Mouse (Mus musculus) myocyte (in vitro differentiated cells): ENCODE measurements at regions not wholly inside any gene's neighbourhood (a gene's known extent, or its start where the extent isn't known, plus 50 kb on each side); places are given as distances from the start of the nearest gene placed in this dataset.

Experiments
- H3K27me3 ChIP-seq: one replicate; pipeline ENCODE4 v1.6.1; 2011; ENCODE audit not compliant: control insufficient read depth, insufficient read depth, insufficient read length
- H3K36me3 ChIP-seq: one replicate; pipeline ENCODE4 v1.6.1; 2011; ENCODE audit not compliant: control insufficient read depth, insufficient read depth
- H3K4me2 ChIP-seq: one replicate; pipeline ENCODE4 v1.6.1; 2011; ENCODE audit warnings: low read depth, control low read depth
- H3K4me3 ChIP-seq: one replicate; pipeline ENCODE4 v1.5.1; 2011; ENCODE audit warnings: mild to moderate bottlenecking, control low read depth, moderate library complexity
- H3K79me2 ChIP-seq: one replicate; pipeline ENCODE4 v1.6.1; 2011; ENCODE audit not compliant: control insufficient read depth, insufficient read depth
- H3ac ChIP-seq: one replicate; pipeline ENCODE4 v1.6.1; 2011; ENCODE audit not compliant: control insufficient read depth, insufficient read length
- CEBPB ChIP-seq: IDR thresholded peaks from 2 replicates; pipeline ENCODE4 v1.6.1; 2011; ENCODE audit warnings: mild to moderate bottlenecking, moderate library complexity; ENCODE audit not compliant: poor library complexity, insufficient read depth, severe bottlenecking
- E2F4 ChIP-seq: IDR thresholded peaks from one replicate; pipeline ENCODE4 v1.6.1; 2011; ENCODE audit warnings: mild to moderate bottlenecking, control low read depth, moderate library complexity; ENCODE audit not compliant: insufficient read depth
- MAX ChIP-seq: IDR thresholded peaks from one replicate; pipeline ENCODE4 v1.6.1; 2011; ENCODE audit warnings: low read depth, mild to moderate bottlenecking, control low read depth
- MYOD1 ChIP-seq, 3 experiments: IDR thresholded peaks; one replicate each; pipeline ENCODE4 v1.6.1; 2011; ENCODE audit warnings: control low read depth in 2 of 3, low read depth in 2 of 3, mild to moderate bottlenecking in 2 of 3, moderate library complexity in 1 of 3; ENCODE audit not compliant: insufficient read length in 2 of 3, control insufficient read depth in 1 of 3
- MYOG ChIP-seq, 3 experiments: IDR thresholded peaks; one replicate each; pipeline ENCODE4 v1.6.1; 2011; ENCODE audit warnings: control low read depth in 2 of 3, low read depth in 2 of 3, mild to moderate bottlenecking in 2 of 3; ENCODE audit not compliant: insufficient read length in 2 of 3, control insufficient read depth in 1 of 3, insufficient read depth in 1 of 3
- POLR2A ChIP-seq: IDR thresholded peaks from one replicate; pipeline ENCODE4 v1.6.1; 2011; ENCODE audit warnings: low read depth, mild to moderate bottlenecking, control low read depth, moderate library complexity; ENCODE audit not compliant: insufficient read length
- POLR2AphosphoS2 ChIP-seq: IDR thresholded peaks from one replicate; pipeline ENCODE4 v1.6.1; 2011; ENCODE audit warnings: low read depth, control low read depth; ENCODE audit not compliant: insufficient read length
- REST ChIP-seq: IDR thresholded peaks from one replicate; pipeline ENCODE4 v1.6.1; 2011; ENCODE audit warnings: mild to moderate bottlenecking, control low read depth, moderate library complexity; ENCODE audit not compliant: insufficient read depth, insufficient read length
- SRF ChIP-seq: IDR thresholded peaks from one replicate; pipeline ENCODE4 v1.6.1; 2011; ENCODE audit warnings: low read depth; ENCODE audit not compliant: control insufficient read depth, insufficient read length
- TCF12 ChIP-seq: IDR thresholded peaks from one replicate; pipeline ENCODE4 v1.6.1; 2011; ENCODE audit warnings: mild to moderate bottlenecking, control low read depth; ENCODE audit not compliant: poor library complexity, insufficient read depth, severe bottlenecking
- TCF3 ChIP-seq: IDR thresholded peaks from one replicate; pipeline ENCODE4 v1.6.1; 2011; ENCODE audit warnings: low read depth, control low read depth; ENCODE audit not compliant: insufficient read length
- USF1 ChIP-seq: IDR thresholded peaks from one replicate; pipeline ENCODE4 v1.6.1; 2011; ENCODE audit warnings: low read depth, mild to moderate bottlenecking, control low read depth, moderate library complexity

- no peaks in the 10 kb centered on the region for H3K36me3 ChIP-seq
- TF ChIP-seq POLR2AphosphoS2 (no peak), MYOD1 (IDR thresholded peaks at IDR 0.05; ENCODE audit: control insufficient read depth in 1 of 3, insufficient read length in 2 of 3, low read depth in 2 of 3) (peak in 1 of 3 experiments; percentile 7)
- no peaks in the 10 kb centered on the region for H3K79me2 ChIP-seq
- no peaks in the 10 kb centered on the region for H3K27me3 ChIP-seq
- H3K4me2 ChIP-seq: peak overlapping the region; percentile 7
- no peak overlapping the region for H3K4me3 ChIP-seq
- H3ac ChIP-seq: no peak overlapping the region
These were observed 93.0 kb upstream of the Irf2bp2 start for GRCm38 (mm10) chr8:126686827-126687226.

GRCm38 (mm10) chr8:126685365-126685764 is 91.6 kb upstream of the Irf2bp2 start:
- Histone ChIP-seq H3K4me2 (peak overlapping the region; percentile 7), H3K27me3 (no peaks in the 10 kb centered on the region), H3K79me2 (no peaks in the 10 kb centered on the region), H3K36me3 (no peaks in the 10 kb centered on the region), H3K4me3 (no peak overlapping the region), H3ac (no peak overlapping the region)
- TF ChIP-seq E2F4 (no peak), TCF3 (no peak), MYOD1 (IDR thresholded peaks at IDR 0.05; ENCODE audit: control insufficient read depth in 1 of 3, insufficient read length in 2 of 3, low read depth in 2 of 3) (no peak), POLR2A (no peak), MAX (no peak), REST (no peak)

GRCm38 (mm10) chr8:126683950-126684349 is 90.2 kb upstream of the Irf2bp2 start:
- Histone ChIP-seq H3ac (no peak overlapping the region), H3K27me3 (no peaks in the 10 kb centered on the region), H3K4me3 (no peak overlapping the region), H3K79me2 (no peaks in the 10 kb centered on the region), H3K4me2 (peak overlapping the region; percentile 50), H3K36me3 (no peaks in the 10 kb centered on the region)
- TF ChIP-seq E2F4 (no peak), POLR2AphosphoS2 (no peak), MYOD1 (IDR thresholded peaks at IDR 0.05; ENCODE audit: control insufficient read depth in 1 of 3, insufficient read length in 2 of 3, low read depth in 2 of 3) (peak in 2 of 3 experiments; percentile 81 to 87), CEBPB (no peak), TCF12 (peak; percentile 57), MYOG (IDR thresholded peaks at IDR 0.05; ENCODE audit: control insufficient read depth in 1 of 3, insufficient read depth in 1 of 3, insufficient read length in 2 of 3, low read depth in 2 of 3) (peak in 1 of 3 experiments; percentile 46)

GRCm38 (mm10) chr8:126683555-126683947 is 89.8 kb upstream of the Irf2bp2 start:
- no peak overlapping the region for H3K4me3 ChIP-seq
- peak overlapping the region; percentile 27 for H3K4me2 ChIP-seq
- H3K36me3 ChIP-seq: no peaks in the 10 kb centered on the region
- no peaks in the 10 kb centered on the region for H3K27me3 ChIP-seq
- H3K79me2 ChIP-seq: no peaks in the 10 kb centered on the region
- no peak for TF ChIP-seq TCF12
- no peak overlapping the region for H3ac ChIP-seq

GRCm38 (mm10) chr8:126682817-126683554 is 89.2 kb upstream of the Irf2bp2 start:
- no peak overlapping the region for H3ac ChIP-seq
- H3K27me3 ChIP-seq: no peaks in the 10 kb centered on the region
- TF ChIP-seq MYOG (IDR thresholded peaks at IDR 0.05; ENCODE audit: control insufficient read depth in 1 of 3, insufficient read depth in 1 of 3, insufficient read length in 2 of 3, low read depth in 2 of 3) (peak in 1 of 3 experiments; percentile 30), SRF (no peak), REST (no peak), MYOD1 (IDR thresholded peaks at IDR 0.05; ENCODE audit: control insufficient read depth in 1 of 3, insufficient read length in 2 of 3, low read depth in 2 of 3) (peak in 1 of 3 experiments; percentile 34), POLR2A (no peak), TCF3 (no peak)
- no peak overlapping the region for H3K4me2 ChIP-seq
- no peaks in the 10 kb centered on the region for H3K79me2 ChIP-seq
- H3K4me3 ChIP-seq: no peak overlapping the region
- H3K36me3 ChIP-seq: no peaks in the 10 kb centered on the region

GRCm38 (mm10) chr8:126681948-126682651 is 88.3 kb upstream of the Irf2bp2 start:
- Histone ChIP-seq H3K36me3 (no peaks in the 10 kb centered on the region), H3K79me2 (no peaks in the 10 kb centered on the region), H3K4me3 (no peak overlapping the region), H3K4me2 (no peak overlapping the region), H3K27me3 (no peaks in the 10 kb centered on the region), H3ac (no peak overlapping the region)
- no peak for TF ChIP-seq MYOD1 (IDR thresholded peaks at IDR 0.05; ENCODE audit: control insufficient read depth in 1 of 3, insufficient read length in 2 of 3, low read depth in 2 of 3)
- no peak for TF ChIP-seq REST
- no peak for TF ChIP-seq MYOG (IDR thresholded peaks at IDR 0.05; ENCODE audit: control insufficient read depth in 1 of 3, insufficient read depth in 1 of 3, insufficient read length in 2 of 3, low read depth in 2 of 3)
- no peak for TF ChIP-seq SRF
- no peak for TF ChIP-seq MAX
- no peak for TF ChIP-seq POLR2AphosphoS2
- TF ChIP-seq USF1: no peak
- TF ChIP-seq CEBPB: no peak
- no peak for TF ChIP-seq POLR2A
- TF ChIP-seq TCF3: no peak
- no peak for TF ChIP-seq TCF12
- no peak for TF ChIP-seq E2F4
